In the genomic region with DNA sequence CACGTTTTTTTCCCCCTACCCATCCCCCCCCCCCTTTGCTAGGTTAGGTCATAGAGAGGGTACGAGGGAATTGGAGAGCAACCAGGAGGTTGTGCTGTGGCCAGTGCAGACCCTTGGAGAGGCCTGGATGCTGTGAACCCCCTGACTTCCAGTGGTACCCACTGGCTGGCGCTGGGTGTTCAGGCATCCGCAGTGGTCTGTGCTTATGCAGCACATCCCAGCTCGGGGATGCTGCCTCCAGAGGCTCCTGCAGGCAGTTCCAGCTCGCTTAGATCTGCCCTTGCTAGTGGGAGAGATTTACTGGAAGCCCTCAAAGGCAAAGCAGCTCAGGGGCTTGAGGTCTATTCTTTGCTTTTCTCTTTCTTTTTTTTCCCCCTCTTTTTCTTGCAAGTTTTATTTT, we compare ENCODE assay signal across 9 mouse cellular contexts. TPM values are rescaled to one million over a fixed set of nuclear protein-coding genes. Genes with fewer than 3 reads are reported as not detected.
DNase-seq lines count a peak whose midpoint lies in the region; ATAC-seq lines count a peak whose summit lies in the region.
"Had no signal": no experiment of that assay in that cellular context is flagged by ENCODE, and none has a peak within 500 bp of the region (broad histone marks: within the 10 kb centered on the region; RNA-seq: fewer than 3 reads in every experiment).

No protein-coding gene starts in this region.

- no peaks in the 10 kb centered on the region for H3K36me3 ChIP-seq in kidney, embryonic 15.5 days
- no peaks in the 10 kb centered on the region for H3K36me3 ChIP-seq in forebrain, embryonic 10.5 days (replicated peaks)
- no peaks in the 10 kb centered on the region for H3K36me3 ChIP-seq in midbrain, embryonic 12.5 days

- peak; percentile 32 to 44 for DNase-seq in kidney, postnatal 4 days
- DNase-seq in ZHBTc4 (ENCODE audit: low read depth, low spot score): peak; percentile 19
- DNase-seq in forebrain, embryonic 10.5 days (ENCODE audit: extremely low spot score, low spot score): no peak
- no peak for DNase-seq in gastrocnemius, postnatal 10 days
- no peak for DNase-seq in adrenal gland, postnatal 4 days (ENCODE audit: low spot score in 2 of 2)
- no peak for DNase-seq in lung, adult 18-20 months
- DNase-seq: adrenal gland, postnatal 14 days had no signal

- no peak overlapping the region for H3K4me2 ChIP-seq in kidney, embryonic 15.5 days
- no peak overlapping the region for H3K4me2 ChIP-seq in midbrain, embryonic 12.5 days (replicated peaks)

- H3K4me1 ChIP-seq in kidney, embryonic 15.5 days: peaks cover 17% of the 10 kb centered on the region
- H3K4me1 ChIP-seq in forebrain, embryonic 10.5 days: peaks cover 50% of the 10 kb centered on the region
- peaks cover 8% of the 10 kb centered on the region; the same call in 1 of the 2 replicates for H3K4me1 ChIP-seq in midbrain, embryonic 12.5 days

- no peak overlapping the region for H3K27ac ChIP-seq in kidney, embryonic 15.5 days
- 0 out of 2 replicates have a peak overlapping the region, but pooled peaks have one; percentile 8 for H3K27ac ChIP-seq in forebrain, embryonic 10.5 days
- H3K27ac ChIP-seq in midbrain, embryonic 12.5 days (replicated peaks): no peak overlapping the region

- H3K9ac ChIP-seq in kidney, embryonic 15.5 days: no peak overlapping the region
- H3K9ac ChIP-seq in midbrain, embryonic 12.5 days (replicated peaks): no peak overlapping the region

- no peak for ATAC-seq in kidney, embryonic 15.5 days (replicated peaks; ENCODE audit: low FRiP score)
- peak; percentile 54; the same call in 1 of the 2 replicates for ATAC-seq in midbrain, embryonic 12.5 days (ENCODE audit: low FRiP score, low read depth)

- WGBS in kidney, embryonic 15.5 days: 38% methylated on average over 6 of the region's 6 CpGs
- WGBS in forebrain, embryonic 10.5 days: 34% methylated on average over 6 of the region's 6 CpGs
- 30% methylated on average over 6 of the region's 6 CpGs for WGBS in midbrain, embryonic 12.5 days

- no peaks in the 10 kb centered on the region; the same call in 1 of the 2 replicates for H3K27me3 ChIP-seq in kidney, embryonic 15.5 days
- H3K27me3 ChIP-seq in forebrain, embryonic 10.5 days (ENCODE audit: poor library complexity, severe bottlenecking): no peaks in the 10 kb centered on the region
- H3K27me3 ChIP-seq in midbrain, embryonic 12.5 days: no peaks in the 10 kb centered on the region

- no peak overlapping the region for H3K4me3 ChIP-seq in kidney, embryonic 15.5 days (replicated peaks)
- no peak overlapping the region for H3K4me3 ChIP-seq in forebrain, embryonic 10.5 days
- no peak overlapping the region for H3K4me3 ChIP-seq in midbrain, embryonic 12.5 days

- H3K9me3 ChIP-seq in kidney, embryonic 15.5 days (replicated peaks): no peaks in the 10 kb centered on the region
- H3K9me3 ChIP-seq in forebrain, embryonic 10.5 days: no peaks in the 10 kb centered on the region
- H3K9me3 ChIP-seq in midbrain, embryonic 12.5 days: no peaks in the 10 kb centered on the region

RNA-seq across cellular contexts. Expression of a gene that starts 19.3 kb away (rescaled TPM):
- polyA plus RNA-seq in kidney, embryonic 15.5 days (2015; fragmentation: Nextera tagmentation; extraction: Ambion mirVana): 9.1 and 12.3 TPM in 2 replicates
- polyA plus RNA-seq in forebrain, embryonic 10.5 days (2016; fragmentation: Nextera tagmentation; extraction: Ambion mirVana): 3.5 and 4.5 TPM in 2 replicates
- polyA plus RNA-seq in midbrain, embryonic 12.5 days (2016; fragmentation: Nextera tagmentation; extraction: Ambion mirVana): 4.9 and 5.6 TPM in 2 replicates
- total RNA-seq in gastrocnemius, postnatal 10 days (2021): 10 to 100 TPM in 1 of 2 experiments, 1 to 10 TPM in 1; 7.8 to 11.0 TPM
- 1 to 10 TPM; 8.0 to 9.0 TPM for total RNA-seq in adrenal gland, postnatal 4 days (2021)

Comparison
In these comparisons a context has a peak if more than half of its experiments do, and no peak if none do; other contexts are left out.
1. DNase-seq: peak in kidney, postnatal 4 days (2 of 2) and ZHBTc4 (single experiment); none in forebrain, embryonic 10.5 days (single experiment), gastrocnemius, postnatal 10 days (single experiment), adrenal gland, postnatal 4 days (0 of 2) and lung, adult 18-20 months (0 of 2).